Mouse (Mus musculus): ENCODE measurements at regions not wholly inside any gene's neighbourhood (a gene's known extent, or its start where the extent isn't known, plus 50 kb on each side); places are given as distances from the start of the nearest gene placed in this dataset.

DNA sequence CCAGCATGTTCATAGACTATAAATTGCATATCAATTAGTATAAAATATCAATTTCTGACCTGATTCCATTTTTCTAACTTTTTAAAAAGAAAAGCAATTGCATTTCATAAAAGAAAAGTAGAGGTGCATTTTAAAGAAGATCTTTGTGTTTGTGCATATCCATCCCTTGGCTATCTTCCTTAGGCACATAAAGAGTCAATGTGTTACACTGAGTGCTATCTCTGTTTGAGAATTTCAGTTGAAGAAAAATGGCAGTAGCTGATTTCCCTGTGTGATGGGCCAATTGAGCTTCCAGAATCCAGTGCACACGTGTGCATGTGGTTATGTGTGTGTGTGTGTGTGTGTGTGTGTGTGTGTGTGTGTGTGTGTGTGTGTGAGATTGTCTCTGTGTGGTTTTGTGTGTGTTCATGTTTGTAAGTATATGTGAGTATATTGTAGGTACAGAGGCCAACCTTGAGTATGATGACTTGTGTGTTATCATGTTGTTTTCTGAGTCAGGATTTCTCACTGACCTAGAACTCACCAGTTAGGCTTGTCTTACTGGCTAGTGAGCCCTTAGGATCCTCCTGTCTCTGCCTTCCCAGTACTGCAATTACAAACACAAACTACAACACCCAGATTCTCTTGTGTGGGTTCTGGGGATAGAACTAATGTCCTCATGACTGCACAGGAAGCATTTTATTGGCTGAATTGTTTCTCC lies 249.6 kb downstream of the Cdk5rap2 start:
- DNase-seq (ENCODE audit: low spot score) = no peak

DNA sequence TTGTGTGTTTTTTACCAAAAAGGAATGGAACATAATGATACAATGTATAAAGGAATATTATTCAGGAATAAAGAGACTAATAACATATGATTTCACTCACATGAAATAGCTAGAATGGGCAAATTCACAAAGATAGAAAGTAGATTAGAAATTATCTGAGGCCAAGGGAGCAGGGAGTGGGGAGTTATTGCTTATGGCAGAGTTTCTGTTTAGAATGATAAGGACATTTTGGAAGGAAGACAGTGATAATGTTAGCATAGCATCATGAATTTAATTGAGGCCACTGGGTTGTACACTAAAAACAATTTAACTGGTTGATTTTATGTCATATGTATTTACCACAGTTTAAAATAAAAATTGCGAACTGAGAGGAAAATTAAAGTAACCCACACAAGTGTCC lies 250.2 kb downstream of the Cdk5rap2 start:
- DNase-seq (ENCODE audit: low spot score) = no peak

DNA sequence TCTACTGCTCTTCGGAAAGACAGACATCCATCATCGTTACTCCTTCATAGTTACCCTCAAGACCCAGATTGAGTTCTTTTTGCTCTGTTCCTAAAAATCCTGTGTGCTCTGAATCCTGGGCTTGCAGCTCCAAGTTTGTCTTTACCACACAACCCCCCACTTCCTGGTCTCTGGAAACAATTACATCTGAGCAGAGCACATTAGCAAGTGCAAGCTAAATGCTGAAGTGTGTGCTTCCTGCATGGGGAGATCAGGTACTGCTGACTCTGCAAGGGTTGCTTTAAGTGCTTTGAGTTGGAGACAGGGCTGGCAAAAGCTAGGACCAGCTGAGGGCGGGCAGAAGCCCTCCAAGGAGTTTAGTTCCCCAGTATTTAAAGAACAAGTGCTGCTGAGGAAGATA lies 257.1 kb downstream of the Cdk5rap2 start:
- DNase-seq (ENCODE audit: low spot score) = no peak

DNA sequence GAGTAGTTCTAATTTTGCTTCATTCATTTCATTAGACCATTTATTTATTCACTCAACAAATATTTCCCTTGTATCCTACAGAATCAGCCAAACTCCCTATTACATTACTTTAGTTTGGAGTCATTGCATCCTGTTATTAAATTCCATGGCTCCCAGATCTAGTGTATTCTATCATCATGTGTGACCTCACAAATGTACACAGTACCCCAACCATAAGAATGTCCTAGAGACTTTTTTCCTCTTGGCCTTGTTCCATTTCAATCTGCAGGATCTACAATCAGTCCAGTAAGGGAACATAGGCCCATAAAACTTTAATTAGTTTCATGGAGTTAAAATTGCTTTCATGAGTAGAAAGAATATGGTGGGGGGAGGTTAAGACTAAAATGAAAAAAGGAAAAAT lies 301.2 kb downstream of the Cdk5rap2 start:
- no peak for DNase-seq (ENCODE audit: low spot score)

DNA sequence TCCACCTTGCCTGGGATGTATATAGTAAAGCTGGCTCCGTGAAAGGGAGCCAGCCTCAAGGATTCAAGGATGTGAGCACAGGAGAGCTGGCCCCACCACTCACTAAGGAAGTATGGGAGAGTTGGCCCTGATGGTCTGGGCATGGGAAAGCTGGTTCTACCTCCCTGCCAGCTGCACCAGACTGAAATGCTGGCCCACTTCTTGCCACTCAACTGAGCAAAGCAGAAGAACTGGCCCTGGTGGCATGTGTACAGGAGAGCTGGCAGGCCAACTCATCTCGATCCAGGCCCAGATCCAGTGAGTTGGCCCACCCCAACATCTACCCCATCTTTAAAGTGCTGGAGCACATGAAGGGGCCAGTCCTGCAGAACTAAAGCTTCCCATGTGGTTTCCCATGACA lies 304.5 kb downstream of the Cdk5rap2 start:
- DNase-seq (ENCODE audit: low spot score) = no peak

DNA sequence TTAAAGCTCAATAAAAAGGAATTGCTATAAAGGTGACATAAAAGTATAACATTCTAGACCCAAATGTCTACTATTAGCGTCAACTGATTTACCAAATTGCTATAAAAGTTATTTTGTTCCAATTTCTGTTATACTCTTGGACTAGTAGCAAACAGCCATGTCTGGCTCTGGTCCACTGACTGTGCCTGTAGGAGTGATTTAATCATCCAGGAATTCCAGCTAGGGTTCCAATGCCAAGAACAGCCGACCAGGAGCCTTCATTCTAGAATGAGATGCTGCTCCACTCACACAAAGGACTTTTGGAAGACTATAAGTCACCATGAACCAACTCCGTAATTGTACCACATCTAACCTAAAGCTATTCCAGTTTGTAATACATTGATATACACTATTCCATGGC lies 312.9 kb downstream of the Cdk5rap2 start:
- peak; percentile 26 for DNase-seq (ENCODE audit: low spot score)

DNA sequence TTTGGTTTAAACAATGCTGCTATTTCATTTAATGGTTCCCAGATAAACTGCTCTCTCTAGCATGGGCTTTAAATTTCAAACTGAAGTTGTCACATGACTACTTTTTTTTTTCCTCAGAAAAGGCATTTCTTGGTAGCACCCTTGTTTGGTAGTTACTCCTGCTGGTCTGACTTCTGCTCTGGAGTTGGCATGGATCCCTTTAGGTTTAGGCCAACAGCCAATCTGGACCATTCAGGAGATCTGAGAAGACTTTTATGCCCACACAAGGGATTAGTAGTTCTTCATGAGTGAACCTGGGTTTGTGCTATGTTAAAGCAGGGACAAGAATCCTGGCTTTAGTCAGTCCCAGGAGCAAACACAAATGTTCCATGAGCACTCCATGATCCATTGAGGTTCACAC lies 332.0 kb downstream of the Cdk5rap2 start:
- DNase-seq (ENCODE audit: low spot score) = no peak

DNA sequence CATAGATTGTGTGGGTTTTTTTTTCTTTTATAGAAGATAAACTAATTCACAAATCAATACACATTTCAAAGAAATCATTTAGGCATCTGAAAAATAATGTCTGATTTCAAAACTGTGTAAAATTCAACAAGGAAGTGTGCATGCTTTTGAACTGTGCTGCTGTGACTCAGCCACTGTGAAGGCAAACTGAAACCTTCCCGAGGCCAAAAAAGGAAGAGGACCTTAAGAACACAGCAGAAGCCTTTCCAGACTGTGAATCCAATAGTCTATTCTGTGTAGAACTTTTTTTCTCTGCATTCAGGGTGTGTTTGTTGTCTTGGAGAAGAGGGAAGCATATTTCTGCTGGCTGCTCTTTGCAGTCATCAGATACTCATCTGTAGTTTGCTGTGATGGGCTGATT lies 347.7 kb downstream of the Cdk5rap2 start:
- no peak for DNase-seq (ENCODE audit: low spot score)

DNA sequence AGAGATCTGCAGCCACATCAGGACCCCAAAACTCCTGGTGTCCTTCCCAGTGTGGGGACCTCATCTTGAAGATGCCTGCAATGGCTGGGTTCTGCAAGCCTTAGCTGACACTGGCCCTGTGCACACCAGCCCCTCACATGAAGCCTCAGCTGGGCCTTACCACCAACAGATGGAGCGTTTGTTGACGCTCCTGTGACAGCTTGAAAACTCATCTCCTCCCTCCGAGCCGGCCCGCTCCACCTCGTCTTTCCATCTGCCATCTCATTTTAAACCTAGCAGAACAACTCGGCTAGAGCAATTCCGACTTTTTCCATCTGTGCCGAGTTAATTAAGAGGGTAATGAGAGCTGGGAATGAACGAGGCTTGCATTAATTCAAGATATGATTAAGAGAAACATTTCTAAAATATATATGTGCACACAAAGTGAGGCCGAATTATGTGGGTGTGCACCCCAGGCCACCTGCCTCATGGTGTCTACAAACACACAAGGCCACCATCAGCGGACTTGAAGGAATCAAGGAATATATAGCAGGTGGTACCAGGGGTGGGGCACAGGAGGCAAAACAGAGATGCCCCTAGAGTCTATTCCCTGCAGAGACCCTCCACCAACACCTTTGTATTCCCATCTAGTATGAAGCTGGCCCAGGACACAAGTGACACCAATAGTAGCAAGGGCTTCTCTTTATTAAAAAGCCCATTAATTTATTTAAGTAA lies 351.3 kb downstream of the Cdk5rap2 start:
- DNase-seq (ENCODE audit: low spot score) = no peak

DNA sequence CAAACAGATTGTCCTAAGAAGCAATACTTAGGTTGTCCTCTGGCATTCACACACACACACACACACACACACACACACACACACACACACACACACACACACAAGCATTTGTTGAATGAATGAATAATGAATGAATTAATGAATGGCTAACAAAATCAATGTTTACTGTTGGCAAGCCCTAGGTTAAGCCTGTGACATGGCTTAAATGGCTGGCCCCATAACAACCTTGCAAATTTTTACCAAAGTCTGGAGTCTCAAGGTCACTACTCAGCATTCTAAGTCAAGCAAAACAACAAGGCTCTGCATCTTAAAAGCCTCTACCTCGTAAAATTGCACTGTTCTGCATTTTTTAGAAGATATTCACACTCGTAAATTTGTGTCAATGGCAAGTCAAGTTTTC lies 357.1 kb downstream of the Cdk5rap2 start:
- no peak for DNase-seq (ENCODE audit: low spot score)

DNA sequence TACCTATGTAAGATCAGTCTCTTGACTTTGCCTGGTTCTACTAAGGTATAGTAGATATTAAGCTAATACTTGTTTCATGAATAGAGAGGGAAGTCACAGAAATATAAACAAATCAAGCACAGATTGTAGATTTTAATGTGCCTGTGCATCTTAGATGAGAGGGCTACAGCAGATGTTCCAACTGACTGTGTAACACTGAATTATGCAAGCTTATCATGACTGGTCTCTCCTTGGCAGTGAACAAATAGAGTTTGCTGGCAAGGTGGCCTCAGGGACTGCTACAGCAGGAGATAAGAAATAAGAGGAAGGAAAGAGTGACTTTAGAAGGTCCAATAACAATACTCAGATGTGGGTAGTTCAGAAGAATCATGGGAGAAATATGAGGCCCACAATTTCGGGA lies 372.0 kb downstream of the Cdk5rap2 start:
- no peak for DNase-seq (ENCODE audit: low spot score)

DNA sequence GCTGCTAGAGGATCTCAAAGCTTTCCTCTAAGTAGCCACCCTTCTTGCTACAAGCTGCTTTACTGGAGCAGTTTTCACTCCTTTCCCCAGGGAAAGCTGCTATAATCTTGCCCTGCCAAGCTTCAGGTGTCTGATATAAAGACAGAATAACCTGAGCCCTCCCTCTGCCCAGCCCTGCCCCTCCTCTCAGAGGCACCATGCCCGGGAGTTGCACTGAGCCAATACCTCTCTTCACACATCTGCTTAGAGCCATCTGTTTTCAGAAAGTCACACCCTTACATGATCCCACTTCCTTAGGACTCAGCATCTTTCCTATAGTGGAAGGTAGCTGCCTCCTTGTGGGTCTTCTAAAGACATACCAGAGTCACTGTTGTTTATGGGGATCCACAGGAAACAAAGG lies 374.3 kb downstream of the Cdk5rap2 start:
- no peak for DNase-seq (ENCODE audit: low spot score)

DNA sequence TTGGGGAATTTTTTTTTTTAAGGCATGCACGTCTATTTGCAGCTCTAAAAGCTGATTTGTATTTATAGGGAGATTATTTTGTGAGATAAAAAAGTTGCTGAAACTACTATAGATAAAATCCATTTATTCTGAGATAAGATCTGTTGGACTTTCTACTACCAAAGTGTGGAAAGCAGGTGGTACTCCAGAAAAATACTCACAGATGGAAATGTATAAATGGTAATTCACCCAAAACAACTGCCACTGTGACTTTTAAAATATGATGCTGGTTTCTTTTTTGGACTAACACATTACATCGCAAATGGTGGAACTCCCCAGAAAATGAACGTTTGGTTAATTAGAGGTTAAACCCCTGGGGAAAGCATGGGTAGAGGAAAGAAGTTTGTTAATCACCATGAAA lies 377.7 kb downstream of the Cdk5rap2 start:
- DNase-seq (ENCODE audit: low spot score) = no peak

DNA sequence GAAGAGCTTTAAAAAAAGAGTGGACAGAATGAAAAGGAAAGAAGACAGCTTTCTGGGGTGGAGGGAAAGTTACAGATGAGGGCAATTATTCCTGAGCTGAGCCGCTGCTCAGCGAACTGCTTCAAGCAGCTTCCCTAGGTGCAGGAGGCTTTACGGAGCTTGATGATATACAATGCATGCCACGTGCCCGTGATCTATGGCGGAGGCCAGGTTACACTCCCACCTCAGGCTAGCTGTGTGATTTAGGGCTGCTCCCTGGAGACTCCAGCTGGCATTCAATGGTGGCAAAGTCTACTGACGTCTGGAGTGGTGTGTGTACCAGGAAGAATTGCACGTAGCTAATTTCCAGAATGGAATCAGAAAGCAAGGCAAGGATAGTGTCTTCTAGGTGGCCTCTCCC lies 383.4 kb downstream of the Cdk5rap2 start:
- no peak for DNase-seq (ENCODE audit: low spot score)

DNA sequence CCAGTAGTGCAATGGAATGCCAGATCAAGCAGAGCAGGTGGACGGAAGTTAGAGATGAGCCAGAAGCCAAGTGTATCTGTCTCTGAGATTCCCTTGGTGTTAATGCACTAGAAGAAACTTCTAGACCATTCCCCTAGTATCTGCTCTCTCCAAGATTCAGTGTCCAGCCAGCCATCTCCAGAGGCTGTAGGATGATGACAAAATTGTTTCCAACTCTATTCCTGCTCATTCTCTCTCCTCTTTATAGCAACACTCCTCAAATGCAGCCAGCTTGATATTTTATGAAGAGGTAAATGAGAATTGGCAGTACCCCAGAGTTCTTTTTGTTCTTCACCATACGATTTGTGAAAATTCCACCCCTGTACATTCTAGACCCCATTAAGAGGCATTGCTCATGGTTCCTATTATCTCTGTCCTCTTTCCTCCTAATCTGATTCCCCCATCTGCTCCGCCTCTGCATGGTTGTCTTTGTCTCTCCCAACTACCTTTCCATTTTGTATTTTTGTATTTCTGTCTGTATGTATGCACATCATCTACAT lies 385.3 kb downstream of the Cdk5rap2 start:
- no peak for DNase-seq (ENCODE audit: low spot score)

DNA sequence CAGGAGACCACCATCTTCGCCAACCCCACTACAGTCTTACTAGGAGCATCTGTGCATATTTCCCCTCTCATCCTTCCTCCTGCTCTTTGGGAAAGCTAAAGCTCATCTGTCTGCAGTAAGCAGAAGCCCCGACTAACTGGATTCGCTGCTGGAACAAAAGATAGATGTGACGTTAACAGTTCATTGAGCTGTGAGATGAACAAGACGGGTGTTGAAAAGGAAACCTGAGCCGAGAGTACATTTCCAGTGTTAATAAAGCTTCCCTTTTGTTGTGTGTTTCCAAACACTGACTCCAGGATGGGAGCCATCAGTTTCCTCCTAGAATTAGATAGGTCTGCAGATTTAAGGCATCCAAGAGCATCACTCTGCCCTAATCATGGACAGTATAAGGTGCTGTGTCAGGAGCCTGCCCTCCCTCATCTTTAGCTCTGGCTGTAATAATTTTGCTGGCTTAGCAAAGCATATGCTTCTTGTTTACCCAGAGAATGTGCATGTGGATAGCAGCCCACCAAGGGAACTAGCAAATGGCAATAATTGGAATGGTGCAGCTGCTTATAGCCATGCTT lies 389.3 kb downstream of the Cdk5rap2 start:
- DNase-seq (ENCODE audit: low spot score) = no peak

DNA sequence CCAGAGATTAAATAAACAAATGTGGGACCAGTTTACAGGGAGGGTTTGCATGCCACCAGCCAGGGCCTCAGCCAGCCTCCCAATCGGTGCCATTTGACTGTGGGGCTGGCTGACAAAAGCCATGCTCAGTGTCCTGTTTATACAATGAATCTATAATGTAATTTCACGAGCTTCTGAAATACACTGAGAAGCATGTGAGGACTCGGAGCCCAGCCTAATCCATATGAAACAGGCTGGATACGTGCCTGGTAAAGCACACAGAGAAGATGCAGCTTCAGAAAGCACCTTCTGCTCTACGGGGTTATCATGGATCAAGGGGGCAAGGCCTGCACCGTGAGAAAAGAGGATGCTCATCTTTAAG lies 398.0 kb downstream of the Cdk5rap2 start:
- DNase-seq (ENCODE audit: low spot score) = no peak

DNA sequence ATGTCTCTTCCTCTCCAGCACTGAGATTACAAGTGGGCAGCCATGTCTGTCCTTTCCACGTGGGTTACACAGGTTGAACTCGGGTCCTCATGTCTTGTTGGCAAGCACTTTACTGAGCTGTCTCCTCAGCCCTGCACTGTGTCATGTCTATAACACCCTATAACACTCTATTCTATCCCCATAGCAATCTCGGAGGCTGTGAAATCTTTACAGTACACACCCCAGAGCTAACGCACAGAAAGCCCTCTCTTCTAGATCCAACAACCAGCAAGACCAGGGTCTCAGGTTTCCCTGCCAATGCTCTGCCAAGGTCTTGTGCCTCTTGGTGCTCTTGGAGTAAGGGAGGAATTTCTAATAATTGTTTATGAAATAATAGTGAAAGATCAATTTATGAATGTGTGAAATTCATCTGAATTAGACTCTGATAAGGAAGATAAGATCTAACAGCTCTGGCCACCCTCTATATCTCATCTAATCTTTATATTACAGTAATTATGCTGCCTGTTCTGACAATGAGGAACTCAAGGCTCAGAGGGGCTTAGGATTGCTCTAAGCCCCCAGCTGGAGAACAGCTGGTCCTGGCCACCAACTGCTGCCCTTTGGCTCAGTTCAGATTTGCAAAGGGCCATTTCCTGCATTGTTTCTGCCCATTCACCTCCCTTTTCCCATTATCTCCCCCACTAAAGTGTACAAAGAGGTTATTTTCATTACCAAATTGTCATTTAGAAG lies 398.6 kb downstream of the Cdk5rap2 start:
- DNase-seq (ENCODE audit: low spot score) = no peak

DNA sequence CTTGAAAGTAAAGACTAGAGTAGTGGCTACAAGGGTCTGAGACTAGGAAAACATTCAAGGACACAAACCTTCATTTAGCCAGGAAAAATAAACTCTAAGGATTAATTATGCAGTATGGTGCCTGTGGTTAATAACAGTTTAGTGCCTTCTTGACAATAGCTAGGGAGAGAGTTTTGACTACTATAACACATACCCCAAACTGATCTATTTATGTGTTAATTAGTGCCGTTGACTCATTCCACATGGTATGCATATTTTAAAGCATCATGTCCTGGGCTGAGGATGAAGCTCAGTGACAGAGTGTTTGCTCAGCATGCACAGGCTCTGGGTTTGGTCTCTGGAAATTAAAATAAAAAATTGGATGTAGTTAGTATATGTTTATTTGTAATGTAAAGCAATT lies 399.8 kb downstream of the Cdk5rap2 start:
- DNase-seq (ENCODE audit: low spot score) = no peak

DNA sequence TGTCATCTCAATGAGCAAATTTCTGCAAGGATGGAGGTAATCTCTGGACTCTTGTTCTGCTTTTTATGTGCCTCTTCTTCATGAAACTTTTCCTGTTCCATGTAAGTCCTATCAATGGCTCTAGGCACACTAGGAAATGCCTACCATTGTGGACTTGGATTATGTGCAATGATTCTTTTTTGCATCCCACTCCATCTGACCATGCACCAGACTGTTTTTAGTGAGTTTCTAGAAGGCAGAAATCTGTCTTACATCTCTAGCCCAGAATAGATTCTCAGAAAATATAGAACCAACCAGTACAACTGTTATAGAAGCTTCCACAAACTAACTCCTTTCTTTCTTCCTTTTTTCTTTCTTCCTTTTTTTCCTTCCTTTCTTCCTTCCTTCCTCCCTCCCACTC lies 405.3 kb downstream of the Cdk5rap2 start:
- no peak for DNase-seq (ENCODE audit: low spot score)

DNA sequence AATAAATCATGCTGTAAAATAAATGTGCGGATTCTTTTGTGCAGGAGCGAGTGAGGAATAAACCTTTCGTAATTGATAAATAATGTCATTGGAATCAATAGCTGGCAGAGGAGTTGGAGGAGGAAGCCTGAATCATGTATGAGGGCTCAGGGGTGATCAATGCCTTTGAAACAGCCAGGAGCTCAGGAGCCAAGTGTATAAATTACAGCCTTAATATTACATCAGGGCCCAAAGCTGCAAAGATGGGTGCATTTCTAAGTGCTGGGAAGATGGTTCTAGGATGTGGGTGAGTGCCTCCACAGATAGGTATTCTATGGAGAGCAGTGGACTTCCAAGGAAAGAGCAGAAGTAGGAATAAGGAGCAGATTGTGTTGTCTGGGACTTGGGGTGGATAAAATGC lies 417.0 kb downstream of the Cdk5rap2 start:
- no peak for DNase-seq (ENCODE audit: low spot score)

DNA sequence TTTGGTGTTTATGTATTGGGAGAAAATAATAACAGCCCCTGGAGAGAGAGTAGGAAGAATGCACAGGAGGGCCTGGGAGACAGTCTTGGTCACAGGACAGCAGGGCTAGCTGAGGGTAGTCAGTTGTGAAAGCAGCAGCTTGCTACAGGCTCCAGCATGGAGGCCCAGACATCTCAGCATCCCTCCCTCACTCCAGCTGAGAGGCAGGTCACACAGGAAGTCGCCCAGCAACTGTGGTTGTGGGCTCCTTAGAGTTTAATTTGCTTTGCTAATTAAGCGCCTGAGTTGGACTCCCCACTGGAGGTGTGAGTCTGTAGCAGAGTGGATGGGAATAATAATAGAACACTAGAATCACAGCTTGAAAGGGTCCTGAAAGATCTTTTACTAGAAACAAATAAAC lies 436.0 kb downstream of the Cdk5rap2 start:
- DNase-seq (ENCODE audit: low spot score) = no peak

DNA sequence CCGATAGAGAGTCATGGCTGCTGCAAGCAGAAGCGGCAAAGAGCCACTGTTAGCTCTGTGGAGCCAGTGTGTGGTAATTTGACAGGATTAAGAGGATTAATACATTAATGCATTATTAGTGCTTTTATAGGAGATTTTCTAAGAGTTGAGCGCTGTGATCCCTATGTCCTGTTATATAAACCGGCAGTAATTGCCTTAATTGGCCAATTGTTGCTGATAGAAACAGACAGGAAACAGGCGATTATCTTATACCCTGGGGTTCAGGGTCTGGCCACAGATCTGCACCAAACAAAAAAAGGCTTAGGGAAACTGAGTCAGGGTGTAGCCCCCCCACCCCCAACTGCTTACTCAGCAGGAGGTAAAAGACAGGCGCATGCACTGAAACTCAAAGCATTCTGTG lies 436.7 kb downstream of the Cdk5rap2 start:
- no peak for DNase-seq (ENCODE audit: low spot score)
